Mouse (Mus musculus) monocyte, adult 2 months (primary cell): ENCODE measurements around the gene Csde1.
A peak's percentile ranks its signal among the peaks of the same experiment; 100 is the strongest.

Source experiments
- DNase-seq, 2 experiments: peaks; one replicate each; pipeline ENCODE4 v3.0.0; 2022; ENCODE audit warnings: low spot score in 2 of 2, low read depth in 1 of 2

Gene Csde1

GRCm38 (mm10) chr3:103020249-103020942 lies at the start of gene Csde1:
Gene Csde1 (plus strand): TSS chr3:103020426.
- DNase-seq: peak; percentile 95 to 96

DNA sequence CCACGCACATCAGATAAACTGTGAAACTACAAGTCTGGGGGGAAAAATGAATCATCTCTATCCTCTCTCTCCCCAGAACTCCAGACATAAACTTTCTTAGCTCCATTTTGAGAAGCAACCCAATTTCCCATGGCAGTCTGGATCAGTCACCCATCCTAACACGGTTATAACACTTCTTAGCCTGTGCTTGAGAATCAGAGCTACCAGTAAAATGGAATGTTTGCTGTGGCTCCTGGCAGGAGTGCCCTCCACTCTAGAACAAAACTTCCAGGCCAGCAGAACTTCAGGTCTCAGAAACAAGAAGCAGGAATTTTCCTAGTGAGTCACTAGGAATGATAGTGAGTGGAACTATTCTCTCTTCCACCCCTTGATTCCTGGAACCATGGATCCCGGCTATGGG lies 49.7 kb upstream of the Csde1 start:
- DNase-seq: no peak

DNA sequence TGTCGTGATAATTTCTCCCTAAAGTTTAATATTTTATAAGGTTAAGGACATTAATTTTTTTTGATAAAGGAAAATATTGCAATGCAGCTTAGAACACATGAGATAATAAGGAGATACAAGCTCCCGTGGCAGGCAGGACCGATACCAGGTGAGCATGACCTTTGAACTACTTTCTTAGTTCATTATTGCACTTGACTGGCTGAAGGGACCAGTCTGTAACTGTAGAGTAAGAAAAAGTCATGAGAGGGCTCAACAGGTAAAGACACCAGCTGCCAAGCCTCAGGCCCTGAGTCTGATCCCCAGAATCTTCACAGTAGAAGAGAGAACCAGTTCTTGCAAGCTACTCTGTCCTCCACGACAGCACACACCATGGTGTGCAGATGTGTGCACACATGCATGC lies 43.3 kb upstream of the Csde1 start:
- no peak for DNase-seq

GRCm38 (mm10) chr3:102979550-102980348 lies 40.5 kb upstream of the Csde1 start:
- no peak for DNase-seq

- DNase-seq: no peak
These were observed 39.9 kb upstream of the Csde1 start for GRCm38 (mm10) chr3:102980349-102980736.

- DNase-seq: no peak
These were observed 29.2 kb upstream of the Csde1 start for GRCm38 (mm10) chr3:102991041-102991440.

DNA sequence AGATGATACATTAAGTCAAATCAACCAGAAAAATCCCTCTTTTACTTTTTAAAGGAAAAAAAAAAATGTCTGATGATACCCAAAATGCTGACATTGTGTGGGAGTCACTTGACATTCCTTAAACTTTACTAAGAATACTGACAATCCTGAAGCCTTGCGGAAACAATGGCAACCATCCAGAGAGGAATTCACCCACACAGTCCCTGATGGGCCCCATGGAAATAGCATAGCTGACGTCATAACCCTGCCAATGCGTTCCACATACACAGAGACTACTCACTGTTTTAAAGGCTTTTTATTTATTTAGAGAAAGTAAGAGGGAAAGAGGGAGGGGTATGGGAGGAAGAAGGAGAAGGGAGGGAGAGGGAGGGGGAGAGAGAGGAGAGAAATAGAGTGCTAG lies 27.3 kb upstream of the Csde1 start:
- DNase-seq: no peak

GRCm38 (mm10) chr3:102995233-102995604 lies 25.0 kb upstream of the Csde1 start:
- no peak for DNase-seq

DNA sequence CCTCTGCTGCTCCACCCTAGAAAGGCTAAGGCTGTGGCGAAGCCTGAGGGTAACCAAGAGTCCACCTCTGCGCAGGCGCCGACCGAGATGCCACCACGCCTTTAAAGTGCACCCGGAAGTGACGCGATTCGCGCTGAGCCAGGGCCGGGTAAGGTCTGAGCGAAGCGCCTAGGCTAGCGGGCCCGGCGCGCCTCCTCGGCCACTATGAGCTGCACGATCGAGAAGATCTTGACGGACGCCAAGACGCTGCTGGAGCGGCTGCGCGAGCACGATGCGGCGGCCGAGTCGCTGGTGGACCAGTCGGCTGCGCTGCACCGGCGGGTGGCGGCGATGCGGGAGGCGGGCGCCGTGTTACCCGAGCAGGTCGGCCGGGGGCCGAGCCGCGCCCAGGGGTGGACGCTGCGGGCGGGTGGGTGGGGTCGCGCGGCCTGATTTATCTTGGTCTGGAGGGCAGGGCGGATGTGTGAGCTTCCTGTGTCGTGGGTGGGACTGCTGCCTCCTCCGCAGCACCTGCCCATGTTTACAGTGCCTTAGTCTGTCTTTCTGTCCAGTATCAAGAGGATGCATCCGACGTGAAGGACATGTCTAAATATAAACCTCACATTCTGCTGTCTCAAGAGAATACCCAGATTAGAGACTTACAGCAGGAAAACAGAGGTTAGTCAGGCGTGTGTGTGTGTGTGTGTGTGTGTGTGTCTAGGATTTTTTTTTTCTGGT lies 24.5 kb upstream of the Csde1 start, which contains the start of gene Sike1:
Gene Sike1, plus strand, starts transcription at position 104 of the 717 bp plus-strand sequence.
- peak; percentile 90 to 94 for DNase-seq

DNA sequence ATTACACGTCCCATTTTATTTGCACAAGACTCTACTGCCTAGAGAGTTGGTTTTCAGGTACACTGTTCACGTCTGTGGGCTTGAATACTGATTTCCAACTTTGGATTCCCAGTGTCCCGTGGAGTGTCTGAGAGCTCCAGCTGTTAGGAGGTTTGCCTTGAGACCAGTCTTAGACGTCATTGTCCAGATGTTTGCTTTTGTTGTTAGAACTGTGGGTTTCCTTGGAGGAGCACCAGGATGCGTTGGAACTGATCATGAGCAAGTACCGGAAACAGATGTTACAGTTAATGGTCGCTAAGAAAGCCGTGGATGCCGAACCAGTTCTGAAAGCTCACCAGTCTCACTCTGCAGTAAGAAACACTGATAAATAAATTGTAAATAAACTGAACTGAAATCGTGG lies 23.2 kb upstream of the Csde1 start:
- DNase-seq: no peak

GRCm38 (mm10) chr3:102997591-102997990 lies 22.6 kb upstream of the Csde1 start:
- DNase-seq: no peak

GRCm38 (mm10) chr3:103001595-103001994 lies 18.6 kb upstream of the Csde1 start:
- no peak for DNase-seq

- peak; percentile 33 to 36 for DNase-seq
These were observed 2.9 kb upstream of the Csde1 start for GRCm38 (mm10) chr3:103017350-103017749.

DNA sequence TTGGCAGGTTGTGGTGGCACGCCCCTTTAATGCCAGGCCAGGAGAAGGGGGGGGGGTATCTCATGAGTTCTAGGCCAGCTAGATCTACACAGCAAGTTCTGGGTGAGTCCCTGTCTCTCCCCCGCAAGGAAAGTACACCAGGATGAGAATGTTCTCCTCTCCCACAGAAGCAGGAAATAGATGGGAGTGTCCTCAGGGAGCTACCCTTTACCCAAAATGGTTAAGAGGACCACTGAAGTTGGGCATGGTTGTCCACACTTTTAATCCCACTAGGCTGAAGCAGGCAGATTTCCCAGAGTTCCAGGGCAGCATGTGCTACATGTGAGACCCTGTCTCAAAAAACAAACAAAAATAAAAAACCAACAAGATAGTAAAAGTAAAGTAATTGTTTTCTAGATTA lies 764 bp upstream of the Csde1 start:
- no peak for DNase-seq

GRCm38 (mm10) chr3:103020943-103021638 lies 865 bp downstream of the Csde1 start:
- DNase-seq: peak; percentile 79 to 88

GRCm38 (mm10) chr3:103026174-103026573 lies 5.9 kb downstream of the Csde1 start:
- DNase-seq: no peak

GRCm38 (mm10) chr3:103040285-103040684 lies 20.1 kb downstream of the Csde1 start:
- DNase-seq: no peak

GRCm38 (mm10) chr3:103040861-103041379 lies 20.7 kb downstream of the Csde1 start:
- no peak for DNase-seq

DNA sequence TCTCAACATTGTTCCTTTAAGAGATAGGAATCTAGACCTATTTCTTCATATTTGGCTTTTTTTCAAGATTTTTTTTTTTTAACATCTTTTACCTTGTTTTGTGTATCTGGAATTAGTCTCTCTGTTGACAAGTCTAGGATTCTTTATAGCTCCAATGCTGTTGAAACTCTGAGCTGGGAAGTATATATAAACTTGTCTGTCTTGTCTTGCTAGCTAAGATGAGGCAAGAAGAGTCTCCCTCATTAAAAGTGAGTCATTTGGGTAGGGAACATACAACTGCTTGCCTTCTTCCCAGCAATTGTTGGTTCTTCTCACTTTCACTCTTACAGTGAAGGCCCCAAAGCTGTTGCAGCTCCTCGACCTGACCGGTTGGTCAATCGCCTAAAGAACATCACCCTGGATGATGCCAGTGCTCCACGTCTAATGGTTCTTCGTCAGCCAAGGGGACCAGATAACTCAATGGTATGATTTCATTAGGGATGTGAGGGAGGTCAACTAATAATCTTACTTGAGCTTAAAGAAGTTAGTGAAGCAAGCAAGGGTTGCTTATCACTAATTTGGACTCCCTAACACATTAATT lies 35.9 kb downstream of the Csde1 start:
- no peak for DNase-seq

DNA sequence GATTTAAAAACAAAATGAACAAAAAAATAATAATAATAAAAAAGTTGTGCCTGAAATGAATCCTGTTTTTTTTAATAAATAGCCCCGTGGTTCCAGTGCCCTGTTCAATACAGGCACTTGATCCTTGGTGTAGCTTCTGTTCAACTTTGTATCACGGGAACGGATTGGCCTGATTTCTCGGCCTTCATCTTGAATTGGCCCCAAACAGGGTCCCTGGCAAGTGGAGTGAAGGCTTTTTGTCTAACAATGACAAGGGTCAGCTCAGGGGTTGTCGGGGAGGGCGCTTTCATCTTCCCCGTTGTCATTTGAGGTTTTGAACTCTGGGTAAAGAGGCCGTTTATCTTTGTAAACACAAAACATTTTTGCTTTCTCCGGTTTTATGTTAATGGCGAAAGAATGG lies 37.5 kb downstream of the Csde1 start:
- no peak for DNase-seq
